In the genomic region with DNA sequence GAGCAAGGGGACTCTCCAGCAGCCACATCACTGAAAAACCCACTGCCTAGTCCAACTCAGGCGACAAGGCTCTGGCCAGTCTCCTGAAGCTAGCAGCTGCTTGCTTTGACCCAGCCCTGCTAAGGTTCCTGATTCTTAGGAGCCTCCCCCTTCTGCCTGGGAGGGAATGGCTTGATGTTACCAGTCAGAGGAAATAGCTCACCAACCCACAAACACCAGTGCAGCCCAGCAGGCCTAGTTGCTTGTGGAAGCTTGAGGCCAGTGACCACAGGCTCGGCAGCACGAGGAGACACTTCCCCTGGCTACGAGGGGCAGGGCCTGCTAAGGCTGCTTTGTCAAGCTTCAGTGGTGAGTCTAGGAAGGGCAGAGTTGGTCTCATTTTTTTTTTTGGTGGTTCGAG, we compare ENCODE assay signal across 13 mouse cellular contexts. TPM values are rescaled to one million over a fixed set of nuclear protein-coding genes. Genes with fewer than 3 reads are reported as not detected.
A peak's percentile ranks its signal among the peaks of the same experiment; 100 is the strongest.
DNase-seq lines count a peak whose midpoint lies in the region; ATAC-seq lines count a peak whose summit lies in the region.
"Had no signal": no experiment of that assay in that cellular context is flagged by ENCODE, and none has a peak within 500 bp of the region (broad histone marks: within the 10 kb centered on the region; RNA-seq: fewer than 3 reads in every experiment).

No protein-coding gene starts in this region.

- no peak overlapping the region for H3K4me2 ChIP-seq in hindbrain, embryonic 11.5 days (replicated peaks; ENCODE audit: low read depth, low read length)
- H3K4me2 ChIP-seq in neural tube, embryonic 15.5 days: no peak overlapping the region
- H3K4me2 ChIP-seq: intestine, embryonic 15.5 days; limb, embryonic 12.5 days; midbrain, embryonic 15.5 days had no signal

- no peak for DNase-seq in hindbrain, embryonic 11.5 days (ENCODE audit: low spot score)
- DNase-seq in hindbrain, embryonic 10.5 days (ENCODE audit: low spot score): no peak
- DNase-seq in 3T3-L1 (ENCODE audit: low read depth, low spot score): peak; percentile 52
- peak; percentile 66 for DNase-seq in c-Kit-positive CD71-negative TER-119-negative erythroid progenitor cells, embryonic 14.5 days (ENCODE audit: low read depth)
- peak; percentile 64 to 73 for DNase-seq in lung, postnatal 4 days
- no peak for DNase-seq in cerebellum, postnatal 10 days
- no peak for DNase-seq in cerebellum, postnatal 25 days
- DNase-seq: cerebellum, postnatal 36 days; thymus, postnatal 25 days had no signal

- H3K27me3 ChIP-seq in hindbrain, embryonic 11.5 days (ENCODE audit: control insufficient read depth, insufficient read depth, low read length): no peaks in the 10 kb centered on the region
- no peaks in the 10 kb centered on the region for H3K27me3 ChIP-seq in hindbrain, embryonic 10.5 days (ENCODE audit: insufficient read depth, poor library complexity, severe bottlenecking)
- H3K27me3 ChIP-seq in neural tube, embryonic 15.5 days (replicated peaks): no peaks in the 10 kb centered on the region
- H3K27me3 ChIP-seq: intestine, embryonic 15.5 days; limb, embryonic 12.5 days; midbrain, embryonic 15.5 days had no signal

- H3K9me3 ChIP-seq in hindbrain, embryonic 11.5 days (ENCODE audit: control insufficient read depth, low read length): no peaks in the 10 kb centered on the region
- no peaks in the 10 kb centered on the region for H3K9me3 ChIP-seq in hindbrain, embryonic 10.5 days
- H3K9me3 ChIP-seq in neural tube, embryonic 15.5 days (replicated peaks): no peaks in the 10 kb centered on the region
- H3K9me3 ChIP-seq: intestine, embryonic 15.5 days; limb, embryonic 12.5 days; midbrain, embryonic 15.5 days had no signal

- 75% methylated on average over 5 of the region's 5 CpGs for WGBS in hindbrain, embryonic 11.5 days
- 84% methylated on average over 5 of the region's 5 CpGs for WGBS in hindbrain, embryonic 10.5 days
- 74% methylated on average over 5 of the region's 5 CpGs for WGBS in neural tube, embryonic 15.5 days

- no peak overlapping the region for H3K4me3 ChIP-seq in hindbrain, embryonic 11.5 days (ENCODE audit: low read depth, low read length)
- H3K4me3 ChIP-seq in hindbrain, embryonic 10.5 days: no peak overlapping the region
- no peak overlapping the region for H3K4me3 ChIP-seq in neural tube, embryonic 15.5 days (replicated peaks)
- H3K4me3 ChIP-seq: intestine, embryonic 15.5 days; limb, embryonic 12.5 days; midbrain, embryonic 15.5 days had no signal

- H3K9ac ChIP-seq in hindbrain, embryonic 11.5 days (ENCODE audit: low read depth, low read length): 0 out of 2 replicates have a peak overlapping the region, but pooled peaks have one; percentile 15
- H3K9ac ChIP-seq in neural tube, embryonic 15.5 days (replicated peaks): no peak overlapping the region
- H3K9ac ChIP-seq: intestine, embryonic 15.5 days; limb, embryonic 12.5 days; midbrain, embryonic 15.5 days had no signal

- ATAC-seq in hindbrain, embryonic 11.5 days (ENCODE audit: low FRiP score): no peak
- ATAC-seq in neural tube, embryonic 15.5 days (ENCODE audit: low FRiP score): no peak
- ATAC-seq: intestine, embryonic 15.5 days; midbrain, embryonic 15.5 days had no signal

- no peak overlapping the region for H3K27ac ChIP-seq in hindbrain, embryonic 11.5 days (ENCODE audit: low read depth, low read length)
- H3K27ac ChIP-seq in hindbrain, embryonic 10.5 days: no peak overlapping the region
- H3K27ac ChIP-seq in neural tube, embryonic 15.5 days (replicated peaks): no peak overlapping the region
- H3K27ac ChIP-seq: intestine, embryonic 15.5 days; limb, embryonic 12.5 days; midbrain, embryonic 15.5 days had no signal

- H3K4me1 ChIP-seq in hindbrain, embryonic 11.5 days (replicated peaks; ENCODE audit: control insufficient read depth, insufficient read depth, low read length): no peaks in the 10 kb centered on the region
- H3K4me1 ChIP-seq in hindbrain, embryonic 10.5 days (replicated peaks): no peaks in the 10 kb centered on the region
- H3K4me1 ChIP-seq in neural tube, embryonic 15.5 days: no peaks in the 10 kb centered on the region
- H3K4me1 ChIP-seq: limb, embryonic 12.5 days; midbrain, embryonic 15.5 days had no signal

- no peaks in the 10 kb centered on the region for H3K36me3 ChIP-seq in hindbrain, embryonic 11.5 days (ENCODE audit: control insufficient read depth, insufficient read depth, low read length)
- H3K36me3 ChIP-seq in hindbrain, embryonic 10.5 days: peaks cover 7% of the 10 kb centered on the region
- no peaks in the 10 kb centered on the region for H3K36me3 ChIP-seq in neural tube, embryonic 15.5 days
- H3K36me3 ChIP-seq: intestine, embryonic 15.5 days; midbrain, embryonic 15.5 days had no signal

RNA-seq across cellular contexts. Expression of a gene that starts 11.9 kb away (rescaled TPM):
- 87.2 and 88.3 TPM in 2 replicates for polyA plus RNA-seq in hindbrain, embryonic 11.5 days (2014; fragmentation: Nextera tagmentation; extraction: Ambion mirVana)
- polyA plus RNA-seq in hindbrain, embryonic 10.5 days (2016; fragmentation: Nextera tagmentation; extraction: Ambion mirVana): 112 and 114 TPM in 2 replicates
- polyA plus RNA-seq in neural tube, embryonic 15.5 days (2015; fragmentation: Nextera tagmentation; extraction: Ambion mirVana): 99.0 and 105 TPM in 2 replicates

RNA-seq across cellular contexts. Expression of a gene that starts 17.4 kb away (rescaled TPM):
- polyA plus RNA-seq in hindbrain, embryonic 11.5 days (2014; fragmentation: Nextera tagmentation; extraction: Ambion mirVana): 10.1 and 11.5 TPM in 2 replicates
- 9.8 and 11.0 TPM in 2 replicates for polyA plus RNA-seq in hindbrain, embryonic 10.5 days (2016; fragmentation: Nextera tagmentation; extraction: Ambion mirVana)
- polyA plus RNA-seq in neural tube, embryonic 15.5 days (2015; fragmentation: Nextera tagmentation; extraction: Ambion mirVana): 16.6 and 20.5 TPM in 2 replicates

Comparison
In these comparisons a context has a peak if more than half of its experiments do, and no peak if none do; other contexts are left out.
1. DNase-seq: peak in 3T3-L1 (single experiment), c-Kit-positive CD71-negative TER-119-negative erythroid progenitor cells, embryonic 14.5 days (single experiment) and lung, postnatal 4 days (2 of 2); none in hindbrain, embryonic 11.5 days (single experiment), hindbrain, embryonic 10.5 days (single experiment), cerebellum, postnatal 10 days (0 of 2) and cerebellum, postnatal 25 days (0 of 2).